Mouse (Mus musculus): ENCODE results near the gene Agpat4. TPM values are rescaled to one million over a fixed set of nuclear protein-coding genes. Genes with fewer than 3 reads are reported as not detected.

The Agpat4 gene
- polyA plus RNA-seq, 1 experiment, result 18.8 TPM

- H3K4me3 ChIP-seq (ENCODE audit: insufficient read depth, low read length), result no peak overlapping the region
- H3K27ac ChIP-seq (ENCODE audit: insufficient read depth, low read depth, low read length), result no peak overlapping the region
- TF ChIP-seq CTCF (IDR thresholded peaks at IDR 0.05; ENCODE audit: low read depth, low read length) (no peak), POLR2A (IDR thresholded peaks at IDR 0.05; ENCODE audit: borderline replicate concordance, low read depth, low read length) (no peak)
Measured at GRCm38 (mm10) chr17:12259957-12260356, 141.5 kb downstream of the Agpat4 start.

GRCm38 (mm10) chr17:12261376-12261775, 142.9 kb downstream of the Agpat4 start:
- no peak overlapping the region for H3K4me3 ChIP-seq (ENCODE audit: insufficient read depth, low read length)
- TF ChIP-seq CTCF (IDR thresholded peaks at IDR 0.05; ENCODE audit: low read depth, low read length) (no peak), POLR2A (IDR thresholded peaks at IDR 0.05; ENCODE audit: borderline replicate concordance, low read depth, low read length) (no peak)

More at GRCm38 (mm10) chr17:12259957-12260356, 141.5 kb downstream of the Agpat4 start:
- H3K4me1 ChIP-seq (ENCODE audit: control insufficient read depth, insufficient read depth, low read length), result no peaks in the 10 kb centered on the region

GRCm38 (mm10) chr17:12261887-12262286, 143.4 kb downstream of the Agpat4 start:
- no peak overlapping the region for H3K4me3 ChIP-seq (ENCODE audit: insufficient read depth, low read length)
- no peaks in the 10 kb centered on the region for H3K4me1 ChIP-seq (ENCODE audit: control insufficient read depth, insufficient read depth, low read length)
- TF ChIP-seq CTCF (IDR thresholded peaks at IDR 0.05; ENCODE audit: low read depth, low read length), result no peak
- no peak for TF ChIP-seq POLR2A (IDR thresholded peaks at IDR 0.05; ENCODE audit: borderline replicate concordance, low read depth, low read length)

More at GRCm38 (mm10) chr17:12261376-12261775, 142.9 kb downstream of the Agpat4 start:
- H3K4me1 ChIP-seq (ENCODE audit: control insufficient read depth, insufficient read depth, low read length), result no peaks in the 10 kb centered on the region
- no peak overlapping the region for H3K27ac ChIP-seq (ENCODE audit: insufficient read depth, low read depth, low read length)

GRCm38 (mm10) chr17:12262851-12263250, 144.3 kb downstream of the Agpat4 start:
- no peak overlapping the region for H3K27ac ChIP-seq (ENCODE audit: insufficient read depth, low read depth, low read length)
- H3K4me1 ChIP-seq (ENCODE audit: control insufficient read depth, insufficient read depth, low read length), result no peaks in the 10 kb centered on the region
- TF ChIP-seq POLR2A (IDR thresholded peaks at IDR 0.05; ENCODE audit: borderline replicate concordance, low read depth, low read length), result no peak
- TF ChIP-seq CTCF (IDR thresholded peaks at IDR 0.05; ENCODE audit: low read depth, low read length), result no peak
- no peak overlapping the region for H3K4me3 ChIP-seq (ENCODE audit: insufficient read depth, low read length)

More at GRCm38 (mm10) chr17:12261887-12262286, 143.4 kb downstream of the Agpat4 start:
- no peak overlapping the region for H3K27ac ChIP-seq (ENCODE audit: insufficient read depth, low read depth, low read length)

GRCm38 (mm10) chr17:12263787-12264186, 145.3 kb downstream of the Agpat4 start:
- H3K4me3 ChIP-seq (ENCODE audit: insufficient read depth, low read length), result no peak overlapping the region
- H3K4me1 ChIP-seq (ENCODE audit: control insufficient read depth, insufficient read depth, low read length), result no peaks in the 10 kb centered on the region
- no peak for TF ChIP-seq CTCF (IDR thresholded peaks at IDR 0.05; ENCODE audit: low read depth, low read length)
- TF ChIP-seq POLR2A (IDR thresholded peaks at IDR 0.05; ENCODE audit: borderline replicate concordance, low read depth, low read length), result no peak
- no peak overlapping the region for H3K27ac ChIP-seq (ENCODE audit: insufficient read depth, low read depth, low read length)

GRCm38 (mm10) chr17:12264293-12264692, 145.8 kb downstream of the Agpat4 start:
- Histone ChIP-seq H3K4me1 (ENCODE audit: control insufficient read depth, insufficient read depth, low read length) (no peaks in the 10 kb centered on the region), H3K4me3 (ENCODE audit: insufficient read depth, low read length) (no peak overlapping the region), H3K27ac (ENCODE audit: insufficient read depth, low read depth, low read length) (no peak overlapping the region)
- TF ChIP-seq CTCF (IDR thresholded peaks at IDR 0.05; ENCODE audit: low read depth, low read length), result no peak
- TF ChIP-seq POLR2A (IDR thresholded peaks at IDR 0.05; ENCODE audit: borderline replicate concordance, low read depth, low read length), result no peak

- Histone ChIP-seq H3K27ac (ENCODE audit: insufficient read depth, low read depth, low read length) (no peak overlapping the region), H3K4me1 (ENCODE audit: control insufficient read depth, insufficient read depth, low read length) (no peaks in the 10 kb centered on the region), H3K4me3 (ENCODE audit: insufficient read depth, low read length) (no peak overlapping the region)
- TF ChIP-seq CTCF (IDR thresholded peaks at IDR 0.05; ENCODE audit: low read depth, low read length) (no peak), POLR2A (IDR thresholded peaks at IDR 0.05; ENCODE audit: borderline replicate concordance, low read depth, low read length) (no peak)
Measured at GRCm38 (mm10) chr17:12265969-12266925, 147.7 kb downstream of the Agpat4 start.

- Histone ChIP-seq H3K4me3 (ENCODE audit: insufficient read depth, low read length) (no peak overlapping the region), H3K27ac (ENCODE audit: insufficient read depth, low read depth, low read length) (no peak overlapping the region), H3K4me1 (ENCODE audit: control insufficient read depth, insufficient read depth, low read length) (no peaks in the 10 kb centered on the region)
- TF ChIP-seq POLR2A (IDR thresholded peaks at IDR 0.05; ENCODE audit: borderline replicate concordance, low read depth, low read length) (no peak), CTCF (IDR thresholded peaks at IDR 0.05; ENCODE audit: low read depth, low read length) (no peak)
Measured at GRCm38 (mm10) chr17:12268091-12268490, 149.6 kb downstream of the Agpat4 start.

GRCm38 (mm10) chr17:12268538-12268937, 150.0 kb downstream of the Agpat4 start:
- H3K4me1 ChIP-seq (ENCODE audit: control insufficient read depth, insufficient read depth, low read length), result no peaks in the 10 kb centered on the region
- no peak overlapping the region for H3K27ac ChIP-seq (ENCODE audit: insufficient read depth, low read depth, low read length)
- H3K4me3 ChIP-seq (ENCODE audit: insufficient read depth, low read length), result no peak overlapping the region
- TF ChIP-seq CTCF (IDR thresholded peaks at IDR 0.05; ENCODE audit: low read depth, low read length) (no peak), POLR2A (IDR thresholded peaks at IDR 0.05; ENCODE audit: borderline replicate concordance, low read depth, low read length) (no peak)

Other genes with a start within 250 kb of the Agpat4 start
- gene Map3k4, start 200.1 kb downstream of the Agpat4 start, polyA plus RNA-seq (2012; ENCODE audit: insufficient read depth, insufficient read length, missing spikeins), result 9.3 and 11.1 TPM in 2 replicates